Mouse (Mus musculus): ENCODE data around the gene Tmcc2. TPM values are rescaled to one million over a fixed set of nuclear protein-coding genes. Genes with fewer than 3 reads are reported as not detected.
"Not testable (repeated sequence)": the region's sequence is repeated elsewhere in the genome, so short reads cannot be mapped to it uniquely, and the experiment has no call there.

Gene Tmcc2
- total RNA-seq, 2 experiments from 2014 or later = 18.2 to 19.7 TPM

GRCm38 (mm10) chr1:132371298-132372081 lies 19.6 kb downstream of the Tmcc2 start:
- intact Hi-C loops (cut with DNase I) = no loop called here
- no peak for DNase-seq

- intact Hi-C loops (cut with DNase I) = no loop called here
- peak; percentile 44 to 58 for DNase-seq
Observed at GRCm38 (mm10) chr1:132370681-132371173, 20.4 kb downstream of the Tmcc2 start.

- intact Hi-C loops (cut with DNase I) = loop anchor here (1.0 to 2.0 kb wide), 4 partner anchors 22 to 227 kb away; partner anchors contain the start of gene Rbbp5
- peak; percentile 86 for DNase-seq
Observed at GRCm38 (mm10) chr1:132367692-132368506, 23.2 kb downstream of the Tmcc2 start.

GRCm38 (mm10) chr1:132366937-132367336 lies 24.1 kb downstream of the Tmcc2 start:
- DNase-seq = no peak
- intact Hi-C loops (cut with DNase I) = loop anchor here (1.0 to 2.0 kb wide), 3 partner anchors 23 to 152 kb away; partner anchors contain the start of gene Rbbp5

GRCm38 (mm10) chr1:132366235-132366634 lies 24.8 kb downstream of the Tmcc2 start:
- no peak for DNase-seq

GRCm38 (mm10) chr1:132365645-132366044 lies 25.4 kb downstream of the Tmcc2 start:
- intact Hi-C loops (cut with DNase I) = loop anchor here (2.0 kb wide), 1 partner anchor 153 kb away; no protein-coding TSS in a partner anchor
- DNase-seq = no peak

More at GRCm38 (mm10) chr1:132366235-132366634, 24.8 kb downstream of the Tmcc2 start:
- intact Hi-C loops (cut with DNase I) = loop anchor here (2.0 kb wide), 1 partner anchor 153 kb away; no protein-coding TSS in a partner anchor

- peak in 1 of 2 experiments; percentile 39 for DNase-seq
- intact Hi-C loops (cut with DNase I) = no loop called here
Observed at GRCm38 (mm10) chr1:132364896-132365557, 26.1 kb downstream of the Tmcc2 start.

GRCm38 (mm10) chr1:132364388-132364787 lies 26.7 kb downstream of the Tmcc2 start:
- DNase-seq = no peak
- intact Hi-C loops (cut with DNase I) = no loop called here

GRCm38 (mm10) chr1:132361959-132362358 lies 29.1 kb downstream of the Tmcc2 start:
- no peak for DNase-seq
- intact Hi-C loops (cut with DNase I) = no loop called here

- intact Hi-C loops (cut with DNase I) = loop anchor here (5.0 kb wide), 1 partner anchor 120 kb away; no protein-coding TSS in a partner anchor
- DNase-seq = no peak
Observed at GRCm38 (mm10) chr1:132356841-132357240, 34.2 kb downstream of the Tmcc2 start.

GRCm38 (mm10) chr1:132355841-132356242 lies 35.2 kb downstream of the Tmcc2 start:
- intact Hi-C loops (cut with DNase I) = loop anchor here (1.0 to 5.0 kb wide), 4 partner anchors 43 to 235 kb away; no protein-coding TSS in a partner anchor
- DNase-seq = peak; percentile 90 to 92

- DNase-seq = peak in 1 of 2 experiments; percentile 31
- intact Hi-C loops (cut with DNase I) = loop anchor here (1.0 to 5.0 kb wide), 4 partner anchors 42 to 234 kb away; no protein-coding TSS in a partner anchor
Observed at GRCm38 (mm10) chr1:132355162-132355601, 35.9 kb downstream of the Tmcc2 start.

- intact Hi-C loops (cut with DNase I) = loop anchor here (2.0 kb wide), 2 partner anchors 197 to 233 kb away; no protein-coding TSS in a partner anchor
- DNase-seq = no peak
Observed at GRCm38 (mm10) chr1:132354234-132354633, 36.8 kb downstream of the Tmcc2 start.

GRCm38 (mm10) chr1:132353389-132353788 lies 37.7 kb downstream of the Tmcc2 start:
- DNase-seq = no peak
- intact Hi-C loops (cut with DNase I) = loop anchor here (2.0 kb wide), 1 partner anchor 19 kb away; no protein-coding TSS in a partner anchor

GRCm38 (mm10) chr1:132351058-132351457 lies 40.0 kb downstream of the Tmcc2 start:
- no peak for DNase-seq
- intact Hi-C loops (cut with DNase I) = no loop called here

GRCm38 (mm10) chr1:132349601-132350000 lies 41.5 kb downstream of the Tmcc2 start:
- DNase-seq; intact Hi-C loops (cut with DNase I): not testable (repeated sequence)

- intact Hi-C loops (cut with DNase I); DNase-seq: not testable (repeated sequence)
Observed at GRCm38 (mm10) chr1:132349049-132349448, 42.0 kb downstream of the Tmcc2 start.

GRCm38 (mm10) chr1:132348401-132348800 lies 42.7 kb downstream of the Tmcc2 start:
- no peak for DNase-seq
- intact Hi-C loops (cut with DNase I) = no loop called here

- intact Hi-C loops (cut with DNase I) = no loop called here
- DNase-seq = no peak
Observed at GRCm38 (mm10) chr1:132346951-132347350, 44.1 kb downstream of the Tmcc2 start.

Data from heart, postnatal 36 days (tissue).